Mouse (Mus musculus): Measurements from ENCODE around the gene Yipf7. TPM values are rescaled to one million over a fixed set of nuclear protein-coding genes. Genes with fewer than 3 reads are reported as not detected.

Yipf7 gene
- not detected for polyA plus RNA-seq (2017; shearing (Covaris generic))

GRCm38 (mm10) chr5:69542489-69542888 is at the start of gene Yipf7:
Gene Yipf7, minus strand, starts transcription at chr5:69542648.

GRCm38 (mm10) chr5:69591640-69592461 is 49.4 kb upstream of the Yipf7 start, which contains the start of gene Gnpda2:
Gene Gnpda2, minus strand, starts transcription at chr5:69592340.

GRCm38 (mm10) chr5:69556628-69557403 is 14.4 kb upstream of the Yipf7 start, which contains the start of gene Guf1:
Gene Guf1, plus strand, starts transcription at chr5:69556923.

Other genes with a start within 250 kb of the Yipf7 start
- not detected for gene Kctd8, start 201.0 kb downstream of the Yipf7 start, polyA plus RNA-seq (2017; shearing (Covaris generic))
- 37.5 TPM for gene Guf1, start 14.3 kb upstream of the Yipf7 start, polyA plus RNA-seq (2017; shearing (Covaris generic))
- 55.4 TPM for gene Gnpda2, start 49.7 kb upstream of the Yipf7 start, polyA plus RNA-seq (2017; shearing (Covaris generic))

Measured in CD4-positive, CD25-positive, alpha-beta regulatory T cell (primary cell).